Mouse (Mus musculus) ES-Bruce4 (cell line): ENCODE results near the gene Agtpbp1. TPM values are rescaled to one million over a fixed set of nuclear protein-coding genes. Genes with fewer than 3 reads are reported as not detected.

Experiments
- H3K27ac ChIP-seq: 2 replicates; pipeline ENCODE4 v1.5.1; 2012; ENCODE audit warnings: low read length, inconsistent platforms; ENCODE audit not compliant: insufficient read depth
- H3K27me3 ChIP-seq: 2 replicates; pipeline ENCODE4 v1.6.1; 2012; ENCODE audit warnings: mild to moderate bottlenecking, low read length, inconsistent platforms; ENCODE audit not compliant: control insufficient read depth, poor library complexity, insufficient read depth, severe bottlenecking
- H3K36me3 ChIP-seq: 2 replicates; pipeline ENCODE4 v1.6.1; 2012; ENCODE audit warnings: inconsistent platforms, mild to moderate bottlenecking, low read length, moderate library complexity; ENCODE audit not compliant: control insufficient read depth, poor library complexity, insufficient read depth, severe bottlenecking
- H3K4me1 ChIP-seq: one replicate; pipeline ENCODE4 v1.8.1; 2011; ENCODE audit warnings: low read length; ENCODE audit not compliant: control insufficient read depth, insufficient read depth
- H3K4me3 ChIP-seq: 2 replicates; pipeline ENCODE4 v1.5.1; 2011; ENCODE audit warnings: low read depth, mild to moderate bottlenecking, low read length
- H3K9ac ChIP-seq: 2 replicates; pipeline ENCODE4 v1.6.1; 2012; ENCODE audit warnings: low read depth, mild to moderate bottlenecking, inconsistent platforms; ENCODE audit not compliant: poor library complexity, severe bottlenecking
- H3K9me3 ChIP-seq: replicated peaks from 2 replicates; pipeline ENCODE4 v1.6.1; 2012; ENCODE audit warnings: mild to moderate bottlenecking, low read length, inconsistent platforms; ENCODE audit not compliant: control insufficient read depth, poor library complexity, insufficient read depth, severe bottlenecking
- CTCF ChIP-seq: IDR thresholded peaks from one replicate; pipeline ENCODE4 v1.8.1; 2011; ENCODE audit warnings: low read depth, low read length
- EP300 ChIP-seq: IDR thresholded peaks from 2 replicates; pipeline ENCODE4 v1.6.1; 2011; ENCODE audit warnings: low read depth, low read length; ENCODE audit not compliant: insufficient read depth
- POLR2A ChIP-seq: IDR thresholded peaks from one replicate; pipeline ENCODE4 v1.8.1; 2011; ENCODE audit warnings: low read length; ENCODE audit not compliant: insufficient read depth
- polyA plus RNA-seq: library from polyadenylated mRNA; stranded (reverse); fragments of >200 nt; gene quantifications from 2 replicates; pipeline ENCODE4 v1.2.4, GENCODE M21; 2011; ENCODE audit warnings: low read depth; ENCODE audit not compliant: missing spikeins, insufficient read depth, insufficient read length

The Agtpbp1 gene
- polyA plus RNA-seq, 1 experiment, result 27.9 TPM

- H3K9ac ChIP-seq, result no peak overlapping the region
- H3K27ac ChIP-seq, result no peak overlapping the region
- no peak overlapping the region for H3K4me3 ChIP-seq
- H3K9me3 ChIP-seq, result no peaks in the 10 kb centered on the region
- no peaks in the 10 kb centered on the region for H3K4me1 ChIP-seq
- TF ChIP-seq EP300 (no peak), CTCF (no peak), POLR2A (no peak)
- no peaks in the 10 kb centered on the region for H3K36me3 ChIP-seq
- H3K27me3 ChIP-seq, result no peaks in the 10 kb centered on the region
These were observed 32.7 kb downstream of the Agtpbp1 start for GRCm38 (mm10) chr13:59552286-59552685.

- Histone ChIP-seq H3K36me3 (no peaks in the 10 kb centered on the region), H3K9ac (no peak overlapping the region)
- TF ChIP-seq POLR2A (no peak), CTCF (no peak), EP300 (no peak)
These were observed 35.7 kb downstream of the Agtpbp1 start for GRCm38 (mm10) chr13:59549318-59549798.

GRCm38 (mm10) chr13:59547716-59548115, 37.3 kb downstream of the Agtpbp1 start:
- no peak overlapping the region for H3K27ac ChIP-seq
- no peak overlapping the region for H3K4me3 ChIP-seq
- H3K9me3 ChIP-seq, result no peaks in the 10 kb centered on the region
- no peaks in the 10 kb centered on the region for H3K4me1 ChIP-seq
- no peak for TF ChIP-seq CTCF
- TF ChIP-seq EP300, result no peak
- no peak for TF ChIP-seq POLR2A
- no peaks in the 10 kb centered on the region for H3K27me3 ChIP-seq
- no peaks in the 10 kb centered on the region for H3K36me3 ChIP-seq
- H3K9ac ChIP-seq, result no peak overlapping the region

More at GRCm38 (mm10) chr13:59549318-59549798, 35.7 kb downstream of the Agtpbp1 start:
- Histone ChIP-seq H3K27me3 (no peaks in the 10 kb centered on the region), H3K4me1 (no peaks in the 10 kb centered on the region), H3K27ac (no peak overlapping the region), H3K4me3 (no peak overlapping the region), H3K9me3 (no peaks in the 10 kb centered on the region)

- Histone ChIP-seq H3K27ac (no peak overlapping the region), H3K9me3 (no peaks in the 10 kb centered on the region), H3K4me3 (no peak overlapping the region), H3K36me3 (no peaks in the 10 kb centered on the region), H3K9ac (no peak overlapping the region), H3K27me3 (no peaks in the 10 kb centered on the region), H3K4me1 (no peaks in the 10 kb centered on the region)
- TF ChIP-seq POLR2A, result no peak
These were observed 37.9 kb downstream of the Agtpbp1 start for GRCm38 (mm10) chr13:59547091-59547490.

- no peaks in the 10 kb centered on the region for H3K36me3 ChIP-seq
- TF ChIP-seq CTCF, result no peak
- no peak for TF ChIP-seq EP300
- no peak for TF ChIP-seq POLR2A
- H3K27me3 ChIP-seq, result no peaks in the 10 kb centered on the region
- H3K9ac ChIP-seq, result no peak overlapping the region
- H3K4me3 ChIP-seq, result no peak overlapping the region
- H3K9me3 ChIP-seq, result no peaks in the 10 kb centered on the region
- no peak overlapping the region for H3K27ac ChIP-seq
- no peaks in the 10 kb centered on the region for H3K4me1 ChIP-seq
These were observed 42.6 kb downstream of the Agtpbp1 start for GRCm38 (mm10) chr13:59542411-59542810.

GRCm38 (mm10) chr13:59540030-59540429, 45.0 kb downstream of the Agtpbp1 start:
- Histone ChIP-seq H3K4me1 (no peaks in the 10 kb centered on the region), H3K4me3 (no peak overlapping the region), H3K27ac (no peak overlapping the region), H3K9ac (no peak overlapping the region), H3K9me3 (no peaks in the 10 kb centered on the region), H3K27me3 (no peaks in the 10 kb centered on the region), H3K36me3 (no peaks in the 10 kb centered on the region)
- TF ChIP-seq POLR2A, result no peak
- TF ChIP-seq CTCF, result no peak
- no peak for TF ChIP-seq EP300
